Mouse (Mus musculus): ENCODE measurements around the gene Rpgr.

- TF ChIP-seq CTCF (IDR thresholded peaks at IDR 0.05; ENCODE audit: low read depth, low read length) (no peak), POLR2A (IDR thresholded peaks at IDR 0.05; ENCODE audit: insufficient read depth, low read length) (no peak), EP300 (IDR thresholded peaks at IDR 0.05; ENCODE audit: insufficient read depth, low read depth, low read length) (no peak)
Measured at GRCm38 (mm10) chrX:10073966-10074365, 142.8 kb downstream of the Rpgr start.
